Mouse (Mus musculus) midbrain, embryonic 14.5 days (tissue): ENCODE measurements around the gene Serinc5. TPM values are rescaled to one million over a fixed set of nuclear protein-coding genes. Genes with fewer than 3 reads are reported as not detected.

Experiments
- ATAC-seq: fragments of 200-750 bp; cut with Nextera tagmentation; 2 replicates; pipeline ENCODE4 v1.8.0; 2017; ENCODE audit warnings: moderate number of reproducible peaks, moderate library complexity; ENCODE audit not compliant: low FRiP score, low TSS enrichment
- DNase-seq: peaks from one replicate; pipeline ENCODE4 v3.0.0-alpha.2; 2015
- H3K27ac ChIP-seq: fragments of 300-500 bp; sonication (generic); replicated peaks from 2 replicates; pipeline ENCODE4 v1.5.1; 2014; ENCODE audit warnings: mild to moderate bottlenecking, low read depth, low read length, moderate library complexity
- H3K27me3 ChIP-seq: fragments of 300-500 bp; sonication (generic); 2 replicates; pipeline ENCODE4 v1.6.1; 2014; ENCODE audit warnings: low read length, control low read depth, mixed read lengths; ENCODE audit not compliant: control insufficient read depth, insufficient read depth
- H3K36me3 ChIP-seq: fragments of 300-500 bp; sonication (generic); 2 replicates; pipeline ENCODE4 v1.6.1; 2014; ENCODE audit warnings: low read length, control low read depth; ENCODE audit not compliant: control insufficient read depth, insufficient read depth
- H3K4me1 ChIP-seq: fragments of 300-500 bp; sonication (generic); 2 replicates; pipeline ENCODE4 v1.6.1; 2014; ENCODE audit warnings: mild to moderate bottlenecking, antibody characterized with exemption, low read length, control low read depth; ENCODE audit not compliant: control insufficient read depth, insufficient read depth
- H3K4me2 ChIP-seq: fragments of 300-500 bp; sonication (generic); 2 replicates; pipeline ENCODE4 v1.6.1; 2014; ENCODE audit warnings: mild to moderate bottlenecking, low read length, moderate library complexity
- H3K4me3 ChIP-seq: fragments of 300-500 bp; sonication (generic); replicated peaks from 2 replicates; pipeline ENCODE4 v1.5.1; 2014; ENCODE audit warnings: low read depth, low read length
- H3K9ac ChIP-seq: fragments of 300-500 bp; sonication (generic); replicated peaks from 2 replicates; pipeline ENCODE4 v1.6.1; 2014; ENCODE audit warnings: mild to moderate bottlenecking, low read length, moderate library complexity
- H3K9me3 ChIP-seq: fragments of 300-500 bp; sonication (generic); 2 replicates; pipeline ENCODE4 v1.6.1; 2016; ENCODE audit warnings: low read length, control low read depth, mixed read lengths; ENCODE audit not compliant: control insufficient read depth
- WGBS: fragments of 180-500 bp; shearing (Covaris S2); extraction: QIAGEN DNeasy Blood & Tissue Kit; methylation state at CpG from one replicate; pipeline ENCODE4 v1.1.7; 2014; 5-methylcytosine and 5-hydroxymethylcytosine counted together
- polyA plus RNA-seq: library from polyadenylated mRNA; unstranded; fragments of >200 nt; fragmentation: Nextera tagmentation; extraction: Ambion mirVana; gene quantifications from 2 replicates; pipeline ENCODE4 v1.2.1, GENCODE M21; 2014

Gene Serinc5
- polyA plus RNA-seq, 1 experiment from 2014 or later: 15.4 TPM

DNA sequence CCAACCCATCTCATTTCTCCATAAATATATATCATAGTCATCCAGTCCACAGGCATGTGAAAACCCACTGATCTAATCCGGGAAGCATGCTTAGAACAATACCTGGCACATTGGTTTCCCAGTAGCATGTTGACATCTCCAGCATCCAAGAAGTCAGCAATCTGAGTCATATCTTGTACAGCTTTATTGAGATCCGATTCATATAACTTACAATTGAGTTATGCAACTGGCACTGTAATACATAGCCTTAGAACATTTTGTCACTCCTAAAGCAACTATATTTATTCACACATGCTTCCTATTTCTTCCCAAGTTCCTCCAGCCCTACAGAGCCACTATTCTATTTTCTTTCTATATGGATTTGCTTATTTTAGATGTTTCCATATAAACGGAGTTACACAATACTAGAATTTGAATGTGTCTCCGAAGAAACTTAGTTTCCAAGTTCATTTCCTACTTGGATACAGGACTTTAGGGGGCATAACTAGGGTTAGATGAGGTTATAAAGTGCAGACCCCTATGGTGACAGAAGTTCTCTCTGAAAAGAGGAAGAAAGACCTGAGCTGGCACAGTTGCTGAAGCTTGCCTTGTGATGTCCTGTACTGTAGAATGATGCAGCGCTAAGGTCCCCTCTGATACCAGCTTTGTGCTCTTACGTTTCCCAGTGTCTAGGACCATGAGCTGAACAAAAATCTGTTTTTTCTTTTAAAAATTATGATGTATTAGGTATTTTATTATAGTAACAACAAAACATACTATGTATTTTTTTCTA lies 57.5 kb downstream of the Serinc5 start:
- Histone ChIP-seq H3K9me3 (no peaks in the 10 kb centered on the region), H3K4me2 (no peak overlapping the region), H3K27ac (no peak overlapping the region), H3K27me3 (no peaks in the 10 kb centered on the region), H3K4me3 (no peak overlapping the region), H3K36me3 (no peaks in the 10 kb centered on the region), H3K4me1 (no peaks in the 10 kb centered on the region), H3K9ac (no peak overlapping the region)
- ATAC-seq (no peak), DNase-seq (no peak)
- WGBS: 94% methylated on average over 6 of the region's 6 CpGs

DNA sequence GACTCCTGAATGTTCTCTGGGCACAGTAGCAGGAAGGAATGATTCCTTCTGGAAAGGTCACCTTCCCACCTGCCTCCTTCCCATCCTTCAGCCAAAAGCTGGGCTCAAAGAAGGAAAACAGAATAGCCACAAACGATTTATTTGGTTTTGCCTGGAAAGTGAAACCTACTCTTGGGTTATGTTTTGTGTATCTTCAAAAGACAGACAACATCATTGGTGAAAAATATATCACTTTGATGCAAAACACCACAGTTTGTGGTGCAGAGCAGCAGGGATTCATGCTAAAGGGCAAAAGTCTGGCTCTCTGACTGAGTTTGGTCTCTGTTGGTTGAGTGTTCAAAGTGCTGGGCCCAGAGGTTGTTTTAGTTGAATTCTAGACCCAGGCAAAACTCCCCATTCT lies 60.8 kb downstream of the Serinc5 start:
- no peak for DNase-seq
- no peaks in the 10 kb centered on the region for H3K9me3 ChIP-seq
- no peak overlapping the region for H3K27ac ChIP-seq
- H3K27me3 ChIP-seq: no peaks in the 10 kb centered on the region
- WGBS: 84% methylated on average over 1 of the region's 1 CpGs
- H3K4me3 ChIP-seq: no peak overlapping the region
- no peak overlapping the region for H3K9ac ChIP-seq
- no peaks in the 10 kb centered on the region for H3K4me1 ChIP-seq
- H3K36me3 ChIP-seq: no peaks in the 10 kb centered on the region
- no peak for ATAC-seq
- no peak overlapping the region for H3K4me2 ChIP-seq

DNA sequence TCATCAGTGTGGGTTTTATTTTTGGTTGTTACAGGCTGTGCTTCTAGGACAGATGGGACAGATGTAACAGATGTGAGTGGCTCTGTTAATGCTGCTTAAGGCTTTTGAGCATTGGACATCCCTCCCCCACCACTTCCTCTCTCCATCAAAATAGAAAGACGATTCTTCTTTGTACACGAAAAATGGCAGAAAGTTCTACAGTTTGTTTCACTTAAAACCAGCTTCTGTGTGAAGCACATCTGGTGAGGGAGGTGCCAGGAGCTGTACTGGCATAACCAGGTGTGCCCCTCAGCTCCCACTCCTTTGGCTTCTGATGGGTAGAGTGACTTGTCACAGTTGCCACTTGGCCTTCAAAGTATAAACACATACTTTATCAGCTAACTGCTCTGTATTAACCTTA lies 63.8 kb downstream of the Serinc5 start:
- Histone ChIP-seq H3K27me3 (no peaks in the 10 kb centered on the region), H3K4me3 (no peak overlapping the region), H3K4me1 (no peaks in the 10 kb centered on the region), H3K36me3 (no peaks in the 10 kb centered on the region), H3K9ac (no peak overlapping the region), H3K9me3 (no peaks in the 10 kb centered on the region), H3K4me2 (no peak overlapping the region), H3K27ac (no peak overlapping the region)
- DNase-seq (no peak), ATAC-seq (no peak)
- WGBS: 88% methylated on average over 2 of the region's 2 CpGs

DNA sequence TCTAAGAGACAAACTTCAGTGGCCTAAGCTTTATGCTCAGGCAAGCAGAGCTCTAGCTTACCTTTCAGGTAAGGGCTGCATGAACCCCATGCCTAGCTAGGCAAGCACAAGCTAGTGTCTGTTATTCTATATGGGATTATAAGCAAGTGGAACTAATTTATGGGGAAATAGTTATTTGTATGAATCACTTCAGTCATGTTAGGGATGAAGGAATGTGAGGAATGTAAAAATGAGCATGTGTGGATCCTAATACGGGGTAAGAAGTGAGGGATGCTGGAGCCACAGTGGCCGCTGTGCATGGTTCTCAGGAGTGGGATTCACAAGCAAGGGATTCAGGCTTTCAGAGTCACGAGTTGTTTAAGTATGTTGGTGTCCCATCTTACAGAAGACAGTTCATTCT lies 64.4 kb downstream of the Serinc5 start:
- 79% methylated on average over 3 of the region's 3 CpGs for WGBS
- no peaks in the 10 kb centered on the region for H3K27me3 ChIP-seq
- no peak overlapping the region for H3K4me2 ChIP-seq
- H3K27ac ChIP-seq: no peak overlapping the region
- no peaks in the 10 kb centered on the region for H3K4me1 ChIP-seq
- no peak overlapping the region for H3K9ac ChIP-seq
- no peak for DNase-seq
- H3K4me3 ChIP-seq: no peak overlapping the region
- ATAC-seq: no peak
- no peaks in the 10 kb centered on the region for H3K9me3 ChIP-seq
- H3K36me3 ChIP-seq: no peaks in the 10 kb centered on the region

DNA sequence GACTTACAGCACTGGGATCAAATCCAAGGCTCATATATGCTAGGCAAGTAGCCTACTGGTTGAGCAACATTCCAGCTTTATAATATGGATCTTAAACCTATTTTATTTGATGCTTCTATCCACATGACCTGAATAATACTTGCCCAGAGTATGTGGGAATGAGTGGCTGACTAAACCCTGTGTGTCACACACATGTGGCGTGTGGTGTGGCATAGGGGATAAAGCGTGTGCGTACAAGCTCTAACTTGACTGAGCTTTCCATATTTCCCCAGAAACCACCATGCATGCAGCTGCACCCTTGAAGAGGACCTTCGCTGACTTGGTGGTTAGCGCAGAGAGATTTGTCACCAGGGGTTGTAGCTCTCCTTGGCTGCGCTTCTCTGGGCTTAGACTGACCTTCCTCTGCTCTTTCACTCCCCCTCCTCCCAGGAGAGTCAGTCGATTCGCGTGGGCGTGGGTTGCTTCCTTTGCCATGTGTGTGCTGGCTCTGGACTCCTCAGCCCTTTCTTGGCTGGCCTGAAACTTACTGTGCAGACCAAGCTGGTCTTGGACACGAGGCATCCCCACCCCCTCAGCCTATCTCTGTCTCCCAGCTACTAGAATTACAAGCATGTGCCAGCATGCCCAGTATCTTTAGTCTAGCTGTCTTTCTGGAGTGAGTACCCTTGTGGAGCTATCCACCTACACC lies 65.2 kb downstream of the Serinc5 start:
- H3K4me2 ChIP-seq: no peak overlapping the region
- no peak overlapping the region for H3K9ac ChIP-seq
- H3K4me1 ChIP-seq: no peaks in the 10 kb centered on the region
- no peaks in the 10 kb centered on the region for H3K9me3 ChIP-seq
- no peaks in the 10 kb centered on the region for H3K36me3 ChIP-seq
- DNase-seq (no peak), ATAC-seq (no peak)
- H3K4me3 ChIP-seq: no peak overlapping the region
- WGBS: 80% methylated on average over 11 of the region's 11 CpGs
- H3K27ac ChIP-seq: no peak overlapping the region
- no peaks in the 10 kb centered on the region for H3K27me3 ChIP-seq

DNA sequence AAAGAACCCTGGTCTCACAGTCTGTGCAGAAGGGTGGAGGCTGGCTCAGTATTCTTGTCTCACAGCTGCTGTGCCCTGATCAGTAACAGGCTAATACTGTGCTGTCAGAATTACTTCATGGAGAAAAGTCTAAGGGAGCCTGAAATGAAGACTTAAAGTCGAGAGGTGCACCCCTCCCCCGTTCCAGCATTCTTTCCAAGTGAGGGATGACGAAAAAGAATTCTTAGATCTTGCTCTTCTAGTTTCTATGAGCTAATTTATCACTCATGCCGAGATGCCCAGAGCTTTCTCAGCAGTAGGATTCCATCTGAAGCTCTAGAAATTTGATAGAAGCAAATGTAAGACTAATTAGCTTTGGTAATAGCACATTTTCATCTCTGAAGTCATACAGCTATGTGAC lies 66.8 kb downstream of the Serinc5 start:
- Histone ChIP-seq H3K9ac (no peak overlapping the region), H3K4me3 (no peak overlapping the region), H3K27me3 (no peaks in the 10 kb centered on the region), H3K27ac (no peak overlapping the region), H3K9me3 (no peaks in the 10 kb centered on the region), H3K4me2 (no peak overlapping the region), H3K4me1 (no peaks in the 10 kb centered on the region), H3K36me3 (no peaks in the 10 kb centered on the region)
- ATAC-seq: no peak
- no peak for DNase-seq
- WGBS: 74% methylated on average over 4 of the region's 4 CpGs

DNA sequence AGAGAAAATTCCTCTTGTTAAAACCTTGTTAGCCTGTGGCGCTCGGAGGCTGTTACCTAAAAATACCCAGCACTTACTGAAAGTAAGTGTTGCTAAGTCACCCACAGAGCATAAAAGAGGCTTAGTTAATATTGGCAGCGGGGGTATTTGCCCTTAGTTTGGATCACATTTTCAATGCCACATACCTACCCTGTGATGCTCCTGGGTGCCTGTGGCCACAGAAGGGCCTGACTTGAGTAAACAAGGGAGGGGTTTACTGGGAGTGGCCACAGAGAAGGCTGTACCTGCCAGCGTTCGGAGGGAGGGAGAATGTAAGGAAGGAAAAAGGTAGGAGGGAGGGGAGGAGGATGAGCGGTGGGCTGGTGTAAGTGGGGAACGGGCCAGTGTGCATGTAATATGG lies 68.8 kb downstream of the Serinc5 start:
- Histone ChIP-seq H3K27ac (no peak overlapping the region), H3K4me1 (no peaks in the 10 kb centered on the region), H3K4me2 (no peak overlapping the region), H3K9ac (no peak overlapping the region), H3K9me3 (no peaks in the 10 kb centered on the region), H3K4me3 (no peak overlapping the region), H3K27me3 (no peaks in the 10 kb centered on the region), H3K36me3 (no peaks in the 10 kb centered on the region)
- WGBS: 74% methylated on average over 7 of the region's 7 CpGs
- no peak for DNase-seq
- ATAC-seq: no peak

DNA sequence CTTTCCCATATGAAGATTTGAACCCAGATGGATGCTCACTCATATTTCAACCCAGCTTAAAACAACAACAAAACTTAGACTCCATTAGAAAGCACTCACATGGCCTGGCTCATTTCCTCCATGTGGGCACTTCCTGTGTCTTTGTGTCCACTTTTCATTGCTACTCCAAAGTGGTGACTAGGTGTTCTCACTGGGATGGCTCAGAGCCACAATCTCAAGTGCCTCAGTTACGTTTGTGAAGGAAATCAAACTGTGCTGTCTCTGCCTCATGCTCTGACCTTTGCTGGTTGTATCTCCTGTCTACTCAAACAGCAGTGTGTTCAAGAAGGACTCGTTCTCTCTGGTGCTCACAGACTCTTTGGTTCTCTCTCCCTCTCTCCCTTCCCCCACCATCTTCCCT lies 70.7 kb downstream of the Serinc5 start:
- Histone ChIP-seq H3K4me3 (no peak overlapping the region), H3K4me1 (no peaks in the 10 kb centered on the region), H3K27ac (no peak overlapping the region), H3K9me3 (no peaks in the 10 kb centered on the region), H3K9ac (no peak overlapping the region), H3K36me3 (0 out of 2 replicates have a peak, but pooled peaks cover 4% of the 10 kb centered on the region), H3K27me3 (no peaks in the 10 kb centered on the region), H3K4me2 (no peak overlapping the region)
- WGBS: 77% methylated on average over 2 of the region's 2 CpGs
- ATAC-seq: no peak
- DNase-seq: no peak

DNA sequence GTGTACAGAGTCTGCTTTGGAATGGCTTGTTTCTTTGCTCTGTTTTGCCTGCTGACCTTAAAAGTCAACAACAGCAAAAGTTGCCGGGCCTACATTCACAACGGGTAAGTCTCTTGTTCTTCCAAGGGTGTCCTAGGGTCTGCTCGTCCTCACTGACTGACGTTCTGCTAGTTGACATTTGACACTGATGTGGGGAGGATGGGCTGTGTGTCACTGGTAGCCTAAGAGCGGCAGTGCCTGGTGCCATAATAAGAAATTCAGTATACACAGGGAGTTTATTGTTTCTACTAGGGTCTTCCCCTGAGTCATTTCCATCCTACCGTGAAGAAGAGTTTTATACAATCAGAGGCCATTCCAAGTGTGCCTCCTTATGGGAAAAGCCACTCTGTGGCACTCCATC lies 71.9 kb downstream of the Serinc5 start:
- H3K27ac ChIP-seq: no peak overlapping the region
- 59% methylated on average over 6 of the region's 6 CpGs for WGBS
- H3K4me1 ChIP-seq: no peaks in the 10 kb centered on the region
- no peaks in the 10 kb centered on the region for H3K27me3 ChIP-seq
- ATAC-seq (no peak), DNase-seq (no peak)
- H3K4me2 ChIP-seq: no peak overlapping the region
- no peak overlapping the region for H3K9ac ChIP-seq
- H3K4me3 ChIP-seq: no peak overlapping the region
- no peaks in the 10 kb centered on the region for H3K9me3 ChIP-seq
- H3K36me3 ChIP-seq: 0 out of 2 replicates have a peak, but pooled peaks cover 4% of the 10 kb centered on the region
